Mouse (Mus musculus) bone marrow, adult 2 months (tissue): Measurements from ENCODE around the gene Fam183b. TPM values are rescaled to one million over a fixed set of nuclear protein-coding genes. Genes with fewer than 3 reads are reported as not detected.
"Not testable (repeated sequence)": the region's sequence is repeated elsewhere in the genome, so short reads cannot be mapped to it uniquely, and the experiment has no call there.

Experiments
- H3K27ac ChIP-seq: fragments of 200-500 bp; 2 replicates; pipeline ENCODE4 v1.5.1; 2012; ENCODE audit warnings: low read depth, mild to moderate bottlenecking, control low read depth, inconsistent platforms, low read length; ENCODE audit not compliant: control insufficient read depth, poor library complexity, insufficient read depth
- H3K4me1 ChIP-seq: fragments of 200-500 bp; 2 replicates; pipeline ENCODE4 v1.6.1; 2011; ENCODE audit warnings: low read length; ENCODE audit not compliant: control insufficient read depth, insufficient read depth
- H3K4me3 ChIP-seq: fragments of 200-500 bp; replicated peaks from 2 replicates; pipeline ENCODE3; 2011; ENCODE audit warnings: mild to moderate bottlenecking, low read depth, low read length, control low read depth; ENCODE audit not compliant: control insufficient read depth
- CTCF ChIP-seq: fragments of 200-500 bp; IDR thresholded peaks from 2 replicates; pipeline ENCODE4 v1.5.1; 2011; ENCODE audit warnings: low read length, control low read depth; ENCODE audit not compliant: control insufficient read depth, insufficient read depth
- POLR2A ChIP-seq: fragments of 200-500 bp; IDR thresholded peaks from 2 replicates; pipeline ENCODE4 v1.6.1; 2011; ENCODE audit warnings: low read depth, mild to moderate bottlenecking, control low read depth, low read length, borderline replicate concordance; ENCODE audit not compliant: control insufficient read depth
- WGBS: fragments of 180-500 bp; shearing (Covaris S2); methylation state at CpG from one replicate; pipeline ENCODE4 v1.1.7; 2018; 5-methylcytosine and 5-hydroxymethylcytosine counted together
- polyA plus RNA-seq: library from polyadenylated mRNA; stranded (reverse); fragments of >200 nt; gene quantifications from 2 replicates; pipeline ENCODE4 v1.2.4, GENCODE M21; 2011; ENCODE audit warnings: low replicate concordance; ENCODE audit not compliant: missing spikeins, insufficient read depth, insufficient read length

Fam183b gene
- not detected in 2 replicates for polyA plus RNA-seq

GRCm38 (mm10) chr11:58801558-58802228 lies at the start of gene Fam183b:
Gene Fam183b, minus strand, starts transcription at chr11:58801960.
- Histone ChIP-seq H3K4me1 (no peaks in the 10 kb centered on the region), H3K4me3 (no peak within 1 kb of the TSS), H3K27ac (no peak within 1 kb of the TSS)
- 39% methylated on average over 14 of the region's 14 CpGs for WGBS
- no peak for TF ChIP-seq POLR2A
- no peak for TF ChIP-seq CTCF

GRCm38 (mm10) chr11:58849731-58850130 lies 48.0 kb upstream of the Fam183b start:
- Histone ChIP-seq H3K27ac (no peak overlapping the region), H3K4me3 (no peak overlapping the region), H3K4me1 (peaks cover 2% of the 10 kb centered on the region)
- TF ChIP-seq POLR2A (no peak), CTCF (no peak)
- 91% methylated on average over 2 of the region's 2 CpGs for WGBS

GRCm38 (mm10) chr11:58847636-58848035 lies 45.9 kb upstream of the Fam183b start:
- 8% methylated on average over 9 of the region's 9 CpGs for WGBS
- TF ChIP-seq CTCF = no peak
- no peak for TF ChIP-seq POLR2A
- H3K4me1 ChIP-seq = peaks cover 2% of the 10 kb centered on the region
- peak overlapping the region; percentile 58 for H3K4me3 ChIP-seq
- H3K27ac ChIP-seq = no peak overlapping the region

GRCm38 (mm10) chr11:58846919-58847461 lies 45.2 kb upstream of the Fam183b start, which contains the start of gene Gm12258:
Gene Gm12258, plus strand, starts transcription at chr11:58847158.
- Histone ChIP-seq H3K27ac (peak within 1 kb of the TSS; percentile 49), H3K4me1 (peaks cover 2% of the 10 kb centered on the region), H3K4me3 (peak within 1 kb of the TSS; percentile 81)
- WGBS = under 1% methylated on average over 24 of the region's 24 CpGs
- no peak for TF ChIP-seq CTCF
- TF ChIP-seq POLR2A = peak; percentile 66; the same call in 1 of the 2 replicates

GRCm38 (mm10) chr11:58838951-58839350 lies 37.2 kb upstream of the Fam183b start, which contains the start of gene Olfr311:
Gene Olfr311, plus strand, starts transcription at chr11:58839251.
- H3K4me1 ChIP-seq, H3K4me3 ChIP-seq, H3K27ac ChIP-seq: not testable (repeated sequence)

GRCm38 (mm10) chr11:58832541-58832940 lies 30.8 kb upstream of the Fam183b start:
- H3K4me3 ChIP-seq, H3K4me1 ChIP-seq, H3K27ac ChIP-seq: not testable (repeated sequence)
- 68% methylated on average over 3 of the region's 3 CpGs for WGBS

- Histone ChIP-seq H3K4me1 (no peaks in the 10 kb centered on the region), H3K4me3 (no peak overlapping the region), H3K27ac (no peak overlapping the region)
- 35% methylated on average over 3 of the region's 3 CpGs for WGBS
- TF ChIP-seq CTCF = no peak
These were observed 28.0 kb upstream of the Fam183b start for GRCm38 (mm10) chr11:58829764-58830163.

GRCm38 (mm10) chr11:58828937-58829336 lies 27.2 kb upstream of the Fam183b start, which contains the start of gene Olfr312:
Gene Olfr312, plus strand, starts transcription at chr11:58829237.
- not testable (repeated sequence) for H3K4me3 ChIP-seq, H3K27ac ChIP-seq, H3K4me1 ChIP-seq

GRCm38 (mm10) chr11:58815676-58816075 lies 13.9 kb upstream of the Fam183b start:
- WGBS = 70% methylated on average over 1 of the region's 1 CpGs
- Histone ChIP-seq H3K4me3 (no peak overlapping the region), H3K27ac (no peak overlapping the region), H3K4me1 (no peaks in the 10 kb centered on the region)
- TF ChIP-seq CTCF (no peak), POLR2A (no peak)

GRCm38 (mm10) chr11:58814700-58815099 lies 12.9 kb upstream of the Fam183b start, which contains the start of gene Olfr313:
Gene Olfr313, plus strand, starts transcription at chr11:58815000.
- H3K27ac ChIP-seq, H3K4me1 ChIP-seq, H3K4me3 ChIP-seq: not testable (repeated sequence)
- 33% methylated on average over 1 of the region's 1 CpGs for WGBS
